Mouse (Mus musculus): ENCODE measurements around the gene Dcps. TPM values are rescaled to one million over a fixed set of nuclear protein-coding genes. Genes with fewer than 3 reads are reported as not detected.

Dcps gene
- polyA plus RNA-seq, 2 experiments, result 54.6 to 61.6 TPM

DNA sequence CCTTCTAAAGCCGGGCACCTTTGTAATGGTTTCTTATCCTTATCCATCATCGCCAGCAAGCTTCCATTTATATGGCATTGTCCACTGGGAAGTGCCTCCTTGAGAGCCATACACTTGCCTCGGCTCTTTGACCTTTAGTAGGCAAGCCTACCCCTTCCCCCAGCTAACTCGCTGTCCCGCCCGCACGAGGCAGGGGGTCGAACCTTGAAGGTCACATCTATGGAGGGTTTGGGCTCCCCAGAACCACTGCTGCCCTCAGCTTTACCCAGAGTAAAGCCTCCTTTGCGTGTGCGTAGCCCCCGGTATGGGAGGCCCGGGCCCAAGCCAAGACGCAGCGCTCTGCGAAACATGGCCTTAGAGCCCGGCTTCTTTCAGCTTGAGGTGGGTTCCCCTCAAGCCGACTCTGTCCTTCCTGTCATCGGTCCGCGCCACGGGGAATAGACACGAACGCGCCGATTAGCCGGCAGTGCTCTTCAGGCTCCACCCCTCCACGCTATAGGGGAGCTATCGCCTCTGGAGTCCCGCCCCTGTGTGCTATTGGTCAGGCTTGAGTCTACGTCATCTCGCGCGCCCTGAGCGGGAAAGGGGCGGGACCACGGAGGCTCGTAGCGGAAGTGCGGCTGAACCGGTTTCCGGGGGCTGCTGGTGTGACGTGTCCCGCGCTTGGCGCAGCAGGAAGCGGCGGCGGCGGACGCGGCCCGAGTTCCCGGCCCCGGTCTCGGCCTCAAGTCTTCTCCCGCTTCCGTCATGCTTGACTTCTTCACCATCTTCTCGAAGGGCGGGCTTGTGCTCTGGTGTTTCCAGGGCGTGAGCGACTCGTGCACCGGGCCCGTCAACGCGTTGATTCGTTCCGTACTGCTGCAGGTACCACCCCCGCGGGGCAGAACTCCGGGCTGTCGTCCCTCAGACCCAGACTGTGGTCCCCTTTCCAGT, 34.9 kb upstream of the Dcps start, which contains the start of gene Foxred1:
Foxred1 (minus strand) TSS at position 514 of the 933 bp plus-strand sequence.
- Histone ChIP-seq H3K4me3 (replicated peaks; ENCODE audit: low read length) (peak within 1 kb of the TSS; percentile 79), H3K27me3 (ENCODE audit: control insufficient read depth, insufficient read depth, low read length) (no peaks in the 10 kb centered on the region), H3K36me3 (ENCODE audit: control insufficient read depth, insufficient read depth, low read length) (peaks cover 59% of the 10 kb centered on the region), H3K9me3 (ENCODE audit: control insufficient read depth, low read length) (no peaks in the 10 kb centered on the region), H3K9ac (ENCODE audit: low read depth, low read length, severe bottlenecking) (peak within 1 kb of the TSS; percentile 85), H3K27ac (replicated peaks; ENCODE audit: low read depth, low read length) (peak within 1 kb of the TSS; percentile 85), H3K4me2 (replicated peaks; ENCODE audit: low read depth, low read length, severe bottlenecking) (peak within 1 kb of the TSS; percentile 94), H3K4me1 (ENCODE audit: control insufficient read depth, insufficient read depth, low read length) (peaks cover 3% of the 10 kb centered on the region)
- ATAC-seq (ENCODE audit: low FRiP score, low read depth), result peak; percentile 100
- peak; percentile 92; the same call in 1 of the 2 replicates for TF ChIP-seq POLR2A (IDR thresholded peaks at IDR 0.05; ENCODE audit: borderline replicate concordance, extremely low read depth, insufficient read depth, insufficient read length)
- 2% methylated on average over 71 of the region's 72 CpGs for WGBS
- peak; percentile 99 for DNase-seq (ENCODE audit: low spot score)

DNA sequence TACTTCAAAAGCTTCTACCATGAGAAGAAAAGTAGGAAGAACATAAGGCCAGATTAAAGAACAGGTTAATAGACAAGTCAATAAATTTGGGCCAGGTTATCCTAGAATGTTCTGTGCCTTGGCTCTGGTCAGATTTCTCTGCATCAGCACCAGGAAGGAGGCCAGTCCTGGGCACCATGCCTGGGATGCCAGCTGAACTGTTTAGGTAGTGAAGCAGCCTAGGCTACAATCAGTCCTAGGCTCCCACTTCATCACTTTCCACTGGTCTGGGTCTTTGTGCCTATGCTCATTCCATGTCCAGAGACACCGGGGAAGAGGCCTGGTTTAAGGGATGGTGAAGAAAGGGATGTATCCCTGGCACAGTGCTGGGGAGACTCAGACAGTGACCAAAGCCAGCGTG, 28.6 kb upstream of the Dcps start:
- Histone ChIP-seq H3K4me3 (replicated peaks; ENCODE audit: low read length) (no peak overlapping the region), H3K9me3 (ENCODE audit: control insufficient read depth, low read length) (no peaks in the 10 kb centered on the region), H3K9ac (ENCODE audit: low read depth, low read length, severe bottlenecking) (no peak overlapping the region), H3K4me2 (replicated peaks; ENCODE audit: low read depth, low read length, severe bottlenecking) (no peak overlapping the region), H3K27me3 (ENCODE audit: control insufficient read depth, insufficient read depth, low read length) (no peaks in the 10 kb centered on the region), H3K4me1 (ENCODE audit: control insufficient read depth, insufficient read depth, low read length) (peaks cover 6% of the 10 kb centered on the region), H3K27ac (replicated peaks; ENCODE audit: low read depth, low read length) (no peak overlapping the region), H3K36me3 (ENCODE audit: control insufficient read depth, insufficient read depth, low read length) (peaks cover 39% of the 10 kb centered on the region)
- no peak for TF ChIP-seq POLR2A (IDR thresholded peaks at IDR 0.05; ENCODE audit: borderline replicate concordance, extremely low read depth, insufficient read depth, insufficient read length)
- ATAC-seq (ENCODE audit: low FRiP score, low read depth), result no peak
- 92% methylated on average over 2 of the region's 2 CpGs for WGBS
- DNase-seq (ENCODE audit: low spot score), result no peak

DNA sequence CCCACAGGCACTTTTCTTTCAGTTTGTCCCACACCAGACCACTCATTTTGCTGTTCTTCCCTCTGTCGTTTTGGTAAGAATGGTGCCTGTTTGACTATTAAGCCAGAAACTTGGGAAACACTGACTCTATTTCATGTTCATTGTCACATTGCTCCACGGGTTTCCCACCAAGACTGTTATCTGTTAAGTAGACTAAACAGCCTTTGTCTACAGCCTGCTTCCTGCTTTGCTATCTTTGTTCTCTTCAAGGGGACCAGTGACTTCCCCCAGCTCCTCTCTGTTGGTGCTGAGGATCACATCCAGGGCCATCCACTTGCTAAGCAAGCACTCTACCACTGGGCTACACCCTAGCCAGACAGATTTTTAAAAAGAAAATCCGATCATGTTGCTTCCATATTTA, 27.7 kb upstream of the Dcps start:
- no peak overlapping the region for H3K27ac ChIP-seq (replicated peaks; ENCODE audit: low read depth, low read length)
- TF ChIP-seq POLR2A (IDR thresholded peaks at IDR 0.05; ENCODE audit: borderline replicate concordance, extremely low read depth, insufficient read depth, insufficient read length), result no peak
- 57% methylated on average over 3 of the region's 3 CpGs for WGBS
- no peaks in the 10 kb centered on the region for H3K27me3 ChIP-seq (ENCODE audit: control insufficient read depth, insufficient read depth, low read length)
- H3K9ac ChIP-seq (ENCODE audit: low read depth, low read length, severe bottlenecking), result no peak overlapping the region
- H3K36me3 ChIP-seq (ENCODE audit: control insufficient read depth, insufficient read depth, low read length), result peaks cover 39% of the 10 kb centered on the region
- peaks cover 6% of the 10 kb centered on the region for H3K4me1 ChIP-seq (ENCODE audit: control insufficient read depth, insufficient read depth, low read length)
- H3K4me3 ChIP-seq (replicated peaks; ENCODE audit: low read length), result no peak overlapping the region
- no peak overlapping the region for H3K4me2 ChIP-seq (replicated peaks; ENCODE audit: low read depth, low read length, severe bottlenecking)
- no peaks in the 10 kb centered on the region for H3K9me3 ChIP-seq (ENCODE audit: control insufficient read depth, low read length)
- no peak for ATAC-seq (ENCODE audit: low FRiP score, low read depth)
- no peak for DNase-seq (ENCODE audit: low spot score)

GRCm38 (mm10) chr9:35200529-35201060, 24.7 kb upstream of the Dcps start:
- 57% methylated on average over 9 of the region's 9 CpGs for WGBS
- H3K27me3 ChIP-seq (ENCODE audit: control insufficient read depth, insufficient read depth, low read length), result no peaks in the 10 kb centered on the region
- H3K4me1 ChIP-seq (ENCODE audit: control insufficient read depth, insufficient read depth, low read length), result peaks cover 6% of the 10 kb centered on the region
- peaks cover 12% of the 10 kb centered on the region for H3K36me3 ChIP-seq (ENCODE audit: control insufficient read depth, insufficient read depth, low read length)
- no peak overlapping the region for H3K27ac ChIP-seq (replicated peaks; ENCODE audit: low read depth, low read length)
- H3K9ac ChIP-seq (ENCODE audit: low read depth, low read length, severe bottlenecking), result no peak overlapping the region
- H3K4me3 ChIP-seq (replicated peaks; ENCODE audit: low read length), result peak overlapping the region; percentile 68
- peak overlapping the region; percentile 84 for H3K4me2 ChIP-seq (replicated peaks; ENCODE audit: low read depth, low read length, severe bottlenecking)
- TF ChIP-seq POLR2A (IDR thresholded peaks at IDR 0.05; ENCODE audit: borderline replicate concordance, extremely low read depth, insufficient read depth, insufficient read length), result no peak
- DNase-seq (ENCODE audit: low spot score) (no peak), ATAC-seq (ENCODE audit: low FRiP score, low read depth) (no peak)
- no peaks in the 10 kb centered on the region for H3K9me3 ChIP-seq (ENCODE audit: control insufficient read depth, low read length)

DNA sequence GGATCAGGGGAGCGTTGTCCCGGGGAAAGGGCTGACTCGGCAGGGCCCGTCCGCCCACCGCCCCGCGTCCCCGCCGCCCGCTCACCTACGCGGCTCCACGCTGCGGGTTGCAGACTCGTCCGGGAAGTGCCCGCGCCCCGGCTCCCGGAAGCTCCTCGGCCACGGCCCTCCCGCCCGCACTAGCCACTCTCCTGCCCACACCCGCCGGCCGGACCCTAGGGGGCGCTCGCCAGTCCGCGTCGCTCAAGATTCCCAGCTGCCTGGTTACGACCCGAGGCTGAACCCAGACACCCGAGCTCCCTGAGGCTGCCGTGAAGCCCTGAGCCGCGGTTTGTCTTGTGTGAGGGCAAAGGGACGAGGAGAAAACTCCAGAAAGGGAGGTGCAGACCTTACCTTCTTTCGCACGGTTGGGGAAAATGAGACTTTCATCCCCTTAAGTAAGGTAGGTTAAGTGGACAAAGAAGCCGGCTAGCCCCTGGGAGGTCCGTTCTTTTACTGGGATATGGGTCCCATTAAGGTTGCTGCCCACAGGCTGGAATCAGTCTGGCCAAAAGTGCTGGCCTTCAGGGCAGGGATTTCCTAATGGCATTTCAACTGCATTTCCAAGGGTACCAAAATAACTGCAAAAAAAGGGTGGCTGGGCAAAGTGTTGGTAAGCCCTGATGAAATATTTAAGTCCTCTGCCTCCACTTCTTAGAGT, 24.1 kb upstream of the Dcps start, which contains the start of the genes Srpr and Tirap:
Srpr (plus strand) TSS at position 404 of the 700 bp plus-strand sequence.
Tirap (minus strand) TSS at position 520 of the 700 bp plus-strand sequence.
- Histone ChIP-seq H3K27ac (replicated peaks; ENCODE audit: low read depth, low read length) (peak within 1 kb of the TSS; percentile 65), H3K9me3 (ENCODE audit: control insufficient read depth, low read length) (no peaks in the 10 kb centered on the region), H3K9ac (ENCODE audit: low read depth, low read length, severe bottlenecking) (peak within 1 kb of the TSS; percentile 79), H3K27me3 (ENCODE audit: control insufficient read depth, insufficient read depth, low read length) (no peaks in the 10 kb centered on the region), H3K4me1 (ENCODE audit: control insufficient read depth, insufficient read depth, low read length) (peaks cover 6% of the 10 kb centered on the region), H3K4me2 (replicated peaks; ENCODE audit: low read depth, low read length, severe bottlenecking) (peak within 1 kb of the TSS; percentile 84), H3K4me3 (replicated peaks; ENCODE audit: low read length) (peak within 1 kb of the TSS; percentile 68), H3K36me3 (ENCODE audit: control insufficient read depth, insufficient read depth, low read length) (peaks cover 8% of the 10 kb centered on the region)
- 0 out of 2 replicates have a peak, but pooled peaks have one; percentile 10 for TF ChIP-seq POLR2A (IDR thresholded peaks at IDR 0.05; ENCODE audit: borderline replicate concordance, extremely low read depth, insufficient read depth, insufficient read length)
- DNase-seq (ENCODE audit: low spot score) (peak; percentile 73), ATAC-seq (ENCODE audit: low FRiP score, low read depth) (peak; percentile 93)
- under 1% methylated on average over 30 of the region's 44 CpGs for WGBS
